Mouse (Mus musculus) embryo, embryonic 10.5 days (tissue): ENCODE data around the gene Lsm7.

ENCODE experiments used
- DNase-seq: peaks from one replicate; pipeline ENCODE4 v3.0.0-alpha.2; 2015; ENCODE audit warnings: low spot score

Gene Lsm7

GRCm38 (mm10) chr10:80876028-80876427, 21.0 kb upstream of the Lsm7 start:
- DNase-seq = peak; percentile 80

- no peak for DNase-seq
Observed at GRCm38 (mm10) chr10:80874035-80874434, 19.0 kb upstream of the Lsm7 start.

- no peak for DNase-seq
Observed at GRCm38 (mm10) chr10:80871581-80871980, 16.6 kb upstream of the Lsm7 start, which contains the start of gene Tmprss9. TSS of gene Tmprss9 (plus strand) at chr10:80871848.

- DNase-seq = no peak
Observed at GRCm38 (mm10) chr10:80870993-80871392, 16.0 kb upstream of the Lsm7 start.

GRCm38 (mm10) chr10:80864446-80864845, 9.4 kb upstream of the Lsm7 start:
- no peak for DNase-seq

GRCm38 (mm10) chr10:80862305-80862704, 7.3 kb upstream of the Lsm7 start:
- DNase-seq = no peak

- no peak for DNase-seq
Observed at GRCm38 (mm10) chr10:80858350-80858935, 3.4 kb upstream of the Lsm7 start.

- no peak for DNase-seq
Observed at GRCm38 (mm10) chr10:80857848-80858247, 2.8 kb upstream of the Lsm7 start.

- no peak for DNase-seq
Observed at GRCm38 (mm10) chr10:80857386-80857785, 2.4 kb upstream of the Lsm7 start.

GRCm38 (mm10) chr10:80856908-80857307, 1.9 kb upstream of the Lsm7 start:
- DNase-seq = no peak

- no peak for DNase-seq
Observed at GRCm38 (mm10) chr10:80856267-80856666, 1.3 kb upstream of the Lsm7 start.

GRCm38 (mm10) chr10:80855749-80856073, 702 bp upstream of the Lsm7 start:
- DNase-seq = no peak

GRCm38 (mm10) chr10:80848571-80848970, 6.4 kb downstream of the Lsm7 start:
- DNase-seq = peak; percentile 71

GRCm38 (mm10) chr10:80845732-80846131, 9.3 kb downstream of the Lsm7 start:
- no peak for DNase-seq

GRCm38 (mm10) chr10:80845055-80845693, 9.8 kb downstream of the Lsm7 start:
- no peak for DNase-seq

- DNase-seq = peak; percentile 40
Observed at GRCm38 (mm10) chr10:80843931-80844547, 11.0 kb downstream of the Lsm7 start, which contains the start of gene Lingo3. TSS of gene Lingo3 (minus strand) at chr10:80844039.

GRCm38 (mm10) chr10:80843087-80843930, 11.7 kb downstream of the Lsm7 start:
- no peak for DNase-seq

GRCm38 (mm10) chr10:80842334-80842733, 12.7 kb downstream of the Lsm7 start:
- DNase-seq = no peak

GRCm38 (mm10) chr10:80841685-80842084, 13.3 kb downstream of the Lsm7 start:
- DNase-seq = no peak

- DNase-seq = no peak
Observed at GRCm38 (mm10) chr10:80839848-80840247, 15.2 kb downstream of the Lsm7 start.

GRCm38 (mm10) chr10:80838346-80838912, 16.6 kb downstream of the Lsm7 start:
- DNase-seq = no peak

- no peak for DNase-seq
Observed at GRCm38 (mm10) chr10:80837827-80838226, 17.2 kb downstream of the Lsm7 start.
